Mouse (Mus musculus): ENCODE measurements around the gene Fbxo34. TPM values are rescaled to one million over a fixed set of nuclear protein-coding genes. Genes with fewer than 3 reads are reported as not detected.
A peak's percentile ranks its signal among the peaks of the same experiment; 100 is the strongest.

Gene Fbxo34
- total and polyA plus RNA-seq, 3 experiments, result 11.1 to 25.9 (median 11.9) TPM

DNA sequence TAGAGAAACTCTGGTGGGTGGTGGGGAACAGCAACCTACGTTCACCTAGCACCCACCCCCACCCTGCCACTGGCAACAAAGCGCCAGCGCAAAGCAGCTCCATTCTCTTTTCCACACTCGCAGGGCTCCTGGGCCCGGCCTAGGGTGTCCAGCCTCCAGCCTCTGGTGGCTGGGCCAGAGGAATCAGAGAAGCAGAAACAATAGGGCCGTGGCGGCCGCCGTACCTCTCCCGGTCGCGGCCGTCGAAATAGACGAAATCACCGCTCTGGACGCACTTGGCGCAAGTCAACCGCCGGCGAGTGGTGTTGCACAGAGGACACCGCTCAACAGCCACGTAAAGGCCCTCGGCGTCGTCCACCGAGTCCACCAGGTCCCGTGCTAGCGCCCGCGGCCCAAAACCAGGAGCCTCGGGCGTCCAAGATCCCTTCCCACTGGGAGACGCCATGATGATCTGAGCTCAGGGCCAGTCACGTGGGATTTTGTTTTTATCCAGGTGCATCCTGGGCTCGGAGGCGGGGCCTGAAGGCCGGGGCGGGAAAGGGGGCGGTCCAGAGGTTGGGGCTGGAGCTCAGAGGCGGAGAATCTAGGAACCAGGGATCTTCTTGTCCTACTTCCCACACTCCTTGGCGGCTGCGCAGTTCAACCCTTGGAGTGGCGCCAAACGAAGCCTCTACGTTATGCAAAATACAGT lies 117.9 kb downstream of the Fbxo34 start:
- H3K9me3 ChIP-seq (replicated peaks; ENCODE audit: low read length), result no peaks in the 10 kb centered on the region
- peak; percentile 94 for DNase-seq (ENCODE audit: extremely low read depth)
- no peak overlapping the region for H3K27ac ChIP-seq (ENCODE audit: insufficient read depth, low read depth)
- peaks cover 5% of the 10 kb centered on the region; the same call in 1 of the 2 replicates for H3K79me2 ChIP-seq (replicated peaks; ENCODE audit: control insufficient read depth, extremely low read depth, insufficient read depth, poor library complexity, severe bottlenecking)
- TF ChIP-seq TCF12 (IDR thresholded peaks at IDR 0.05; ENCODE audit: low read depth, low read length) (peak; percentile 54; the same call in 1 of the 2 replicates), UBTF (IDR thresholded peaks at IDR 0.05; ENCODE audit: low read depth, low read length) (no peak), SMC3 (IDR thresholded peaks at IDR 0.05; ENCODE audit: low read depth, low read length) (no peak), MAX (IDR thresholded peaks at IDR 0.05; ENCODE audit: low read length) (peak; percentile 87), MAZ (IDR thresholded peaks at IDR 0.05; ENCODE audit: low read depth, low read length) (0 out of 2 replicates have a peak, but pooled peaks have one; percentile 40), NRF1 (IDR thresholded peaks at IDR 0.05; ENCODE audit: low read depth, low read length) (peak; percentile 79), SIN3A (IDR thresholded peaks at IDR 0.05; ENCODE audit: low read length) (peak; percentile 81; the same call in 1 of the 2 replicates), JUND (conservative IDR thresholded peaks at IDR 0.05; ENCODE audit: low read depth, low read length) (no peak), BHLHE40 (IDR thresholded peaks at IDR 0.05; ENCODE audit: low read depth, low read length) (peak; percentile 46; the same call in 1 of the 2 replicates), ZNF384 (IDR thresholded peaks at IDR 0.05; ENCODE audit: low read depth, low read length) (no peak), IRF4 (IDR thresholded peaks at IDR 0.05; ENCODE audit: low read depth, low read length) (no peak; the same call in 1 of the 2 replicates), USF1 (IDR thresholded peaks at IDR 0.05; ENCODE audit: low read depth, low read length) (peak; percentile 92), MAFK (IDR thresholded peaks at IDR 0.05; ENCODE audit: insufficient replicate concordance, low read length) (no peak), ZKSCAN1 (IDR thresholded peaks at IDR 0.05; ENCODE audit: borderline replicate concordance, low read depth, low read length) (no peak), E2F4 (IDR thresholded peaks at IDR 0.05; ENCODE audit: insufficient replicate concordance, low read depth, low read length) (peak; percentile 28; the same call in 1 of the 2 replicates), MYC (IDR thresholded peaks at IDR 0.05; ENCODE audit: low read depth, low read length) (no peak), ZMIZ1 (IDR thresholded peaks at IDR 0.05; ENCODE audit: low read depth, low read length) (no peak), CHD1 (IDR thresholded peaks at IDR 0.05; ENCODE audit: low read depth, low read length) (no peak), TBP (conservative IDR thresholded peaks at IDR 0.05; ENCODE audit: low read depth, low read length) (peak; percentile 68; the same call in 1 of the 2 replicates), MXI1 (IDR thresholded peaks at IDR 0.05; ENCODE audit: low read depth, low read length) (peak; percentile 77; the same call in 1 of the 2 replicates), JUN (IDR thresholded peaks at IDR 0.05; ENCODE audit: insufficient read depth, low read depth, low read length) (no peak), GABPA (IDR thresholded peaks at IDR 0.05; ENCODE audit: insufficient replicate concordance, low read depth, low read length) (no peak), RAD21 (IDR thresholded peaks at IDR 0.05; ENCODE audit: low read depth, low read length) (no peak), POLR2A (IDR thresholded peaks at IDR 0.05; ENCODE audit: low read depth, low read length) (peak; percentile 65), CTCF (conservative IDR thresholded peaks at IDR 0.05 in 1 of 2, IDR thresholded peaks at IDR 0.05 in 1 of 2; ENCODE audit: low read depth in 2 of 2, low read length in 2 of 2) (no peak), ZC3H11A (IDR thresholded peaks at IDR 0.05; ENCODE audit: low read depth, low read length) (no peak), KAT2A (IDR thresholded peaks at IDR 0.05; ENCODE audit: insufficient replicate concordance, low read length) (0 out of 2 replicates have a peak, but pooled peaks have one; percentile 41), POLR2AphosphoS2 (IDR thresholded peaks at IDR 0.05; ENCODE audit: low read depth, low read length) (no peak), PAX5 (IDR thresholded peaks at IDR 0.05; ENCODE audit: low read length) (no peak), NELFE (IDR thresholded peaks at IDR 0.05; ENCODE audit: low read depth, low read length) (no peak), ETS1 (conservative IDR thresholded peaks at IDR 0.05; ENCODE audit: low read depth, low read length) (no peak), USF2 (conservative IDR thresholded peaks at IDR 0.05; ENCODE audit: low read depth, low read length) (peak; percentile 86), RCOR1 (conservative IDR thresholded peaks at IDR 0.05; ENCODE audit: low read depth, low read length) (no peak), MEF2A (IDR thresholded peaks at IDR 0.05; ENCODE audit: borderline replicate concordance, low read depth, low read length) (no peak), CHD2 (IDR thresholded peaks at IDR 0.05; ENCODE audit: low read length) (no peak), ELF1 (IDR thresholded peaks at IDR 0.05; ENCODE audit: low read depth, low read length) (peak; percentile 42; the same call in 1 of the 2 replicates), EP300 (IDR thresholded peaks at IDR 0.05; ENCODE audit: low read length) (no peak), HCFC1 (IDR thresholded peaks at IDR 0.05; ENCODE audit: low read depth, low read length) (peak; percentile 88)
- H3K36me3 ChIP-seq (replicated peaks in 1 of 2; ENCODE audit: control insufficient read depth in 1 of 2, insufficient read depth in 1 of 2, low read length in 1 of 2), result peaks cover 2 to 19% of the 10 kb centered on the region in 2 experiments
- peaks cover 5 to 20% of the 10 kb centered on the region in 2 experiments; a peak in 2 of 4 replicates for H3K4me1 ChIP-seq (ENCODE audit: control insufficient read depth in 1 of 2, insufficient read depth in 2 of 2)
- peak overlapping the region; percentile 53 for H3K4me2 ChIP-seq (ENCODE audit: insufficient read depth, low read depth, poor library complexity, severe bottlenecking)
- peak overlapping the region; percentile 68 for H3K9ac ChIP-seq (ENCODE audit: insufficient read depth, low read depth)
- in situ Hi-C loops (cut with MboI; ENCODE audit: low pct_ligation_motif_present, low pct_unique_long_range_greater_than_20kb, low sequenced_read_pairs) (no loop called here), dilution Hi-C loops (cut with MboI; ENCODE audit: extremely low pct_ligation_motif_present, extremely low pct_unique_long_range_greater_than_20kb, low sequenced_read_pairs) (no loop called here)
- peak overlapping the region; percentile 69 to 96 (median 70) for H3K4me3 ChIP-seq (replicated peaks in 1 of 3; ENCODE audit: low read depth in 2 of 3, low read length in 2 of 3, poor library complexity in 1 of 3)
- H3K27me3 ChIP-seq (replicated peaks), result no peaks in the 10 kb centered on the region

All from CH12.LX (cell line).